Mouse (Mus musculus) midbrain, embryonic 13.5 days (tissue): ENCODE measurements around the gene Hap1. TPM values are rescaled to one million over a fixed set of nuclear protein-coding genes. Genes with fewer than 3 reads are reported as not detected.
"Not testable (repeated sequence)": the region's sequence is repeated elsewhere in the genome, so short reads cannot be mapped to it uniquely, and the experiment has no call there.

Experiments used
- ATAC-seq: fragments of 200-750 bp; cut with Nextera tagmentation; 2 replicates; pipeline ENCODE4 v1.8.0; 2017; ENCODE audit warnings: mild to moderate bottlenecking, moderate TSS enrichment, moderate library complexity
- H3K27ac ChIP-seq: fragments of 300-500 bp; sonication (generic); 2 replicates; pipeline ENCODE4 v1.5.1; 2015; ENCODE audit warnings: inconsistent platforms, mild to moderate bottlenecking, moderate library complexity
- H3K27me3 ChIP-seq: fragments of 300-500 bp; sonication (generic); 2 replicates; pipeline ENCODE4 v1.6.1; 2015; ENCODE audit warnings: mild to moderate bottlenecking, inconsistent platforms
- H3K36me3 ChIP-seq: fragments of 300-500 bp; sonication (generic); 2 replicates; pipeline ENCODE4 v1.6.1; 2015; ENCODE audit warnings: mild to moderate bottlenecking, inconsistent platforms
- H3K4me1 ChIP-seq: fragments of 300-500 bp; sonication (generic); replicated peaks from 2 replicates; pipeline ENCODE4 v1.6.1; 2015; ENCODE audit warnings: inconsistent platforms
- H3K4me2 ChIP-seq: fragments of 300-500 bp; sonication (generic); replicated peaks from 2 replicates; pipeline ENCODE4 v1.6.1; 2015; ENCODE audit warnings: moderate library complexity, mild to moderate bottlenecking, inconsistent platforms
- H3K4me3 ChIP-seq: fragments of 300-500 bp; sonication (generic); replicated peaks from 2 replicates; pipeline ENCODE4 v1.5.1; 2015; ENCODE audit warnings: mild to moderate bottlenecking, inconsistent platforms
- H3K9ac ChIP-seq: fragments of 300-500 bp; sonication (generic); replicated peaks from 2 replicates; pipeline ENCODE4 v1.6.1; 2015; ENCODE audit warnings: mild to moderate bottlenecking, inconsistent platforms
- H3K9me3 ChIP-seq: fragments of 300-500 bp; sonication (generic); 2 replicates; pipeline ENCODE4 v1.6.1; 2016; ENCODE audit warnings: mild to moderate bottlenecking, inconsistent platforms
- WGBS: fragments of 180-500 bp; shearing (Covaris S2); methylation state at CpG from one replicate; pipeline ENCODE4 v1.1.7; 2015; 5-methylcytosine and 5-hydroxymethylcytosine counted together
- polyA plus RNA-seq: library from polyadenylated mRNA; unstranded; fragments of >200 nt; fragmentation: Nextera tagmentation; extraction: Ambion mirVana; gene quantifications from 2 replicates; pipeline ENCODE4 v1.2.1, GENCODE M21; 2015

Gene Hap1
- polyA plus RNA-seq, 1 experiment from 2014 or later: 137 TPM

GRCm38 (mm10) chr11:100335731-100336130, 20.2 kb downstream of the Hap1 start:
- 37% methylated on average over 3 of the region's 3 CpGs for WGBS
- H3K9me3 ChIP-seq: no peaks in the 10 kb centered on the region
- peaks cover 47% of the 10 kb centered on the region for H3K4me1 ChIP-seq
- H3K9ac ChIP-seq: no peak overlapping the region
- ATAC-seq: 0 out of 2 replicates have a peak, but pooled peaks have one; percentile 35
- no peaks in the 10 kb centered on the region for H3K36me3 ChIP-seq
- no peaks in the 10 kb centered on the region for H3K27me3 ChIP-seq
- H3K4me3 ChIP-seq: no peak overlapping the region
- no peak overlapping the region for H3K4me2 ChIP-seq
- H3K27ac ChIP-seq: peak overlapping the region; percentile 71

GRCm38 (mm10) chr11:100333944-100334457, 21.9 kb downstream of the Hap1 start, which contains the start of gene Gast:
Gene Gast, plus strand, starts transcription at chr11:100334407.
- H3K36me3 ChIP-seq: no peaks in the 10 kb centered on the region

DNA sequence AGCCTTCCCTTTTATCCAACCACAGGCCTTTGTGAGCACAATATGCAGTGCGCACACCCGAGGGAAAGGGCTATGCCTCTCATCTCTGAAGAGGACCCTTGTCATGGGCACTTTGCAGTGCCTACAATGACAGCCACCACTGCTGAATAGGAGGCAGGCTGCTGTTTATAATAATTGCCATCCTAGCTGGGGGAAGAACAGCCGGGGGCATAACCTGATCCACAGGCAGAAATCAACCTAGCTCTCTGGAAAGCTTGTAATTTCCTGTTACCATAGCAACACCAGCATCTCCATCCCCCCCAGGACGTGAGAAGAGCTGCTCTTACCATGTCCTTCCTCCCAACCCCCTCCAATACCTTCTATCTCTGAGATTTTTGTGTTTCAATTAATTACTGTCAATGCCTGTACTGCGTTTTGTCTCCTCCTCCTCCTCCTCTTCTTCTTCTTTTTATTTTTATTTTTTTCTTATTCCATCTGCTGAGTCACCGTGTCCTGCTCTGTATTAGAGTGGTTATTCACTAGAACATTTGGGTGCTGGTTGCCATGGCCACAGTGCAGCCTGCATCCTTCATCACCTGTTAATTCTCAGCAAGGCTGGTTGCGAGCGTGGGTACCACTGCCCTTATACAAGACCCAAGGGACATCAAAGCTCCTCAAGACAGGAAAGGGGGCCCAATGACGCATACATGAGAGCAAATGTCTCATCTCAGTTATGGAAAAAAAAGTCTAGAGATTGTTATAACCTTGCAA, 23.0 kb downstream of the Hap1 start:
- Histone ChIP-seq H3K9ac (no peak overlapping the region; the same call in 1 of the 2 replicates), H3K4me2 (peak overlapping the region; percentile 19), H3K27ac (peak overlapping the region; percentile 96)

More at GRCm38 (mm10) chr11:100333944-100334457, 21.9 kb downstream of the Hap1 start, which contains the start of gene Gast:
- WGBS: 73% methylated on average over 6 of the region's 6 CpGs
- H3K27ac ChIP-seq: peak within 1 kb of the TSS; percentile 96
- H3K4me1 ChIP-seq: peaks cover 57% of the 10 kb centered on the region
- ATAC-seq: no peak
- H3K9me3 ChIP-seq: no peaks in the 10 kb centered on the region
- no peak within 1 kb of the TSS for H3K4me3 ChIP-seq
- H3K9ac ChIP-seq: no peak within 1 kb of the TSS
- H3K27me3 ChIP-seq: no peaks in the 10 kb centered on the region
- H3K4me2 ChIP-seq: peak within 1 kb of the TSS; percentile 19

GRCm38 (mm10) chr11:100330816-100331375, 25.0 kb downstream of the Hap1 start:
- H3K9ac ChIP-seq, H3K36me3 ChIP-seq, H3K4me2 ChIP-seq, H3K27me3 ChIP-seq, ATAC-seq, H3K9me3 ChIP-seq, H3K4me3 ChIP-seq, H3K27ac ChIP-seq: not testable (repeated sequence)
- WGBS: 67% methylated on average over 8 of the region's 8 CpGs
- H3K4me1 ChIP-seq: peaks cover 49% of the 10 kb centered on the region

More for the DNA sequence above, 23.0 kb downstream of the Hap1 start:
- Histone ChIP-seq H3K36me3 (no peaks in the 10 kb centered on the region), H3K27me3 (no peaks in the 10 kb centered on the region), H3K9me3 (no peaks in the 10 kb centered on the region), H3K4me3 (no peak overlapping the region), H3K4me1 (peaks cover 57% of the 10 kb centered on the region)
- WGBS: 31% methylated on average over 9 of the region's 9 CpGs
- ATAC-seq: peak; percentile 89

DNA sequence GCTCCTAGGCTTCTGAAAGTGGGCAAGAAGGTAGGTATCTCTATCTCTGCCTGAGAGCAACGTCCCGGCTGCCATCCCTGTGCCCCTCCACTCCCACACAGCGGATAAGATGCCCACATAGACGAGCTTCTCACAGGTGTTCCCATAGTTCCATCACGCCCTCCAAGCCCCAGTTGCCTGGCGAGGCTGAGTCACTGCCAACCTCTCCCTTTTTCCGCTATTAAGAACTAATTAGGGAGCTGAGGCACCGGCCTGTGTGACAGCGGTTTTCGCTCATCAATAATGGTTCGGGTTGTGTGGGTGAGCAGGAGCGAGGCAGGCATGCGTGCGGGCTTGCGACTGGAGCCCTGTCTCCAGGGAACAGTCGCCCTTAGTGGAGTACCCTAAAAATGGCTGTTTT, 25.7 kb downstream of the Hap1 start:
- Histone ChIP-seq H3K4me3 (no peak overlapping the region), H3K9me3 (no peaks in the 10 kb centered on the region), H3K36me3 (no peaks in the 10 kb centered on the region), H3K27me3 (no peaks in the 10 kb centered on the region), H3K9ac (0 out of 2 replicates have a peak overlapping the region, but pooled peaks have one; percentile 14), H3K27ac (no peak overlapping the region), H3K4me2 (no peak overlapping the region), H3K4me1 (peaks cover 43% of the 10 kb centered on the region)
- no peak for ATAC-seq
- WGBS: 66% methylated on average over 16 of the region's 16 CpGs

DNA sequence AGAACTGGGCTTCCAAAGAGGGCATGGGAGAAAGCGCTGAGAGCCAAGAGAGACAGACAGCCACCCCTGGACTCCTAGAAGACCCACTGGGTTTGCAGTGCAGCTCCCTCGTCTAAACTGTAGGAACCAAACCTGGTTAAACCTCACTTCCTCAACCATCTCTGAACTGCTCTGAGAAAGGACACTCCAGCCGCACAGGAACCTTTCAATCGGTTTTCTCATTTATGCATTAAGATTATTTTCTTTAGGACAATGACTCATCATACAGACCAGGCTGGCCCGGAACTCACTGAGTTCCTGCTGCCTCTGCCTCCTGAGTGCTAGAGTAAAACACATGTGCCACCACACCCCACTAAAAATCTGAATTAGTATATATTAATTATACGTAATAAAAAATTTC, 28.2 kb downstream of the Hap1 start:
- no peaks in the 10 kb centered on the region for H3K27me3 ChIP-seq
- H3K9ac ChIP-seq: no peak overlapping the region
- H3K4me2 ChIP-seq: no peak overlapping the region
- WGBS: 92% methylated on average over 6 of the region's 6 CpGs
- H3K9me3 ChIP-seq: no peaks in the 10 kb centered on the region
- H3K4me3 ChIP-seq: no peak overlapping the region
- ATAC-seq: no peak
- H3K27ac ChIP-seq: peak overlapping the region; percentile 61; the same call in 1 of the 2 replicates
- peaks cover under 1% of the 10 kb centered on the region for H3K36me3 ChIP-seq
- peaks cover 24% of the 10 kb centered on the region for H3K4me1 ChIP-seq

- peaks cover 5% of the 10 kb centered on the region for H3K36me3 ChIP-seq
- no peak overlapping the region for H3K4me3 ChIP-seq
- no peak overlapping the region for H3K4me2 ChIP-seq
- no peak for ATAC-seq
- H3K4me1 ChIP-seq: peaks cover 21% of the 10 kb centered on the region
- 48% methylated on average over 11 of the region's 11 CpGs for WGBS
- peak overlapping the region; percentile 61; the same call in 1 of the 2 replicates for H3K27ac ChIP-seq
- H3K27me3 ChIP-seq: no peaks in the 10 kb centered on the region
- H3K9ac ChIP-seq: no peak overlapping the region
- H3K9me3 ChIP-seq: no peaks in the 10 kb centered on the region
Observed at GRCm38 (mm10) chr11:100327316-100327715, 28.6 kb downstream of the Hap1 start.

- peaks cover 19% of the 10 kb centered on the region for H3K36me3 ChIP-seq
- no peaks in the 10 kb centered on the region for H3K27me3 ChIP-seq
- 67% methylated on average over 11 of the region's 11 CpGs for WGBS
- no peaks in the 10 kb centered on the region for H3K9me3 ChIP-seq
- ATAC-seq: no peak
- H3K27ac ChIP-seq: peak overlapping the region; percentile 26; the same call in 1 of the 2 replicates
- peaks cover 19% of the 10 kb centered on the region for H3K4me1 ChIP-seq
- no peak overlapping the region for H3K4me3 ChIP-seq
- no peak overlapping the region for H3K4me2 ChIP-seq
- no peak overlapping the region for H3K9ac ChIP-seq
Observed at GRCm38 (mm10) chr11:100325062-100325629, 30.8 kb downstream of the Hap1 start.

DNA sequence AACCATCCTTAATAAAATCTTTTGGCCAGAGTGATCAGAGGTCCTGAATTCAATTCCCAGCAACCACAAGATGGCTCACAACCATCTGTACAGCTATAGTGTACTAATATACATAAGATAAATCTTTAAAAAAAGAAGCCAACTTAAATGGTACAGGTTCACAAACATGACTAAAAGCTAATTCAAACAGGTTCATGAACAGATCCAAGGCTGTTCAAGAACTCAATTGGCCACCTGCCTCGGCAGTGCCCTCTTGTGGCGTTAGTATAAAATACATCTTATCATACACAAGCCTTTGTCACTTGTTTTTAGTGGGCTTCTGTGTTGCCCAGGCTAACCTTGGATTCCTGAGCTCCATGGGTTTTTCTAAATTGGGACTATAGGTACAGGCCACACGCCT, 32.4 kb downstream of the Hap1 start:
- H3K9me3 ChIP-seq: no peaks in the 10 kb centered on the region
- no peaks in the 10 kb centered on the region for H3K27me3 ChIP-seq
- no peak overlapping the region for H3K27ac ChIP-seq
- no peak overlapping the region for H3K4me2 ChIP-seq
- H3K36me3 ChIP-seq: peaks cover 19% of the 10 kb centered on the region
- no peak overlapping the region for H3K4me3 ChIP-seq
- WGBS: 9% methylated on average over 3 of the region's 3 CpGs
- peaks cover 19% of the 10 kb centered on the region for H3K4me1 ChIP-seq
- ATAC-seq: no peak
- H3K9ac ChIP-seq: no peak overlapping the region

DNA sequence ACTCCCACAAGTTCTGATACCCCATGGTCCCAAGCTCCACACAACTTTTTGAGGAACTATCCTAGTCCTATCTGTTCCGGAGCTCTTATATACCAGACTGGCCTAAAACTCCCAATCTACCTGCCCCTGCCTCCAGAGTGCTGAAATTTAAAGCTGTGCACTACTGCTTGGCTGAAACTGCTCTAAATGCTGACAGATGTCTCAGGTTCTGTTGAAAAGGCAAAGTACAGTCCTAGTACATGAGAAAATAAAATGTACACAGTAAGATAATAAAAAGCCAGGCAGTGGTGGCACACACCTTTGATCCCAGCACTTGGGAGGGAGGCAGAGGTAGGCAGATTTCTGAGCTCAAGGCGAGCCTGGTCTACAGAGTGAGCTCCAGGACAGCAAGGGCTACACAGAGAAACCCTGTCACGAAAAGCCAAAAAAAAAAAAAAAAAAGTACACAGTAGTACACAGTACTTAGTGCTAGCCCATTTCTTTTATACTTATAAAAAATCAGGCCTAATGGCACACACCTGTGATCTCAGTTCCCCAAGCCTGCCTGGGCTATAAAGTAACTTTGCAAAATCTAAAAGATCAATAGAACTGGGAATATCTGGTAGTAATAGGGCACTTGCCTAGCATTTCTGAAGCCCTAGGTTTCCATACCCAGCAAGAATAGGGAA, 33.2 kb downstream of the Hap1 start:
- 63% methylated on average over 3 of the region's 3 CpGs for WGBS
- Histone ChIP-seq H3K9ac (no peak overlapping the region), H3K27ac (no peak overlapping the region), H3K4me1 (peaks cover 19% of the 10 kb centered on the region), H3K4me2 (no peak overlapping the region), H3K27me3 (no peaks in the 10 kb centered on the region), H3K36me3 (peaks cover 19% of the 10 kb centered on the region), H3K4me3 (no peak overlapping the region), H3K9me3 (no peaks in the 10 kb centered on the region)
- ATAC-seq: no peak

GRCm38 (mm10) chr11:100321479-100322305, 34.2 kb downstream of the Hap1 start:
- 79% methylated on average over 7 of the region's 7 CpGs for WGBS
- not testable (repeated sequence) for H3K9ac ChIP-seq, ATAC-seq, H3K27ac ChIP-seq, H3K27me3 ChIP-seq, H3K9me3 ChIP-seq
- peaks cover 19% of the 10 kb centered on the region for H3K36me3 ChIP-seq
- H3K4me2 ChIP-seq: peak overlapping the region; percentile 90
- 0 out of 2 replicates have a peak overlapping the region, but pooled peaks have one; percentile 16 for H3K4me3 ChIP-seq
- peaks cover 19% of the 10 kb centered on the region for H3K4me1 ChIP-seq
